Mouse (Mus musculus) midbrain, embryonic 12.5 days (tissue): ENCODE results near the gene Surf1. TPM values are rescaled to one million over a fixed set of nuclear protein-coding genes. Genes with fewer than 3 reads are reported as not detected.

Experiments
- polyA plus RNA-seq: library from polyadenylated mRNA; unstranded; fragments of >200 nt; fragmentation: Nextera tagmentation; extraction: Ambion mirVana; gene quantifications from 2 replicates; pipeline ENCODE4 v1.2.1, GENCODE M21; 2016

Surf1 gene
- polyA plus RNA-seq, 1 experiment from 2014 or later: 57.9 TPM

Other genes with a start within 250 kb of the Surf1 start
- not detected in 2 replicates for gene Lcn4, start 245.2 kb downstream of the Surf1 start, polyA plus RNA-seq
- not detected in 2 replicates for gene Abo, start 51.6 kb downstream of the Surf1 start, polyA plus RNA-seq
- gene Surf6, start 13.7 kb downstream of the Surf1 start, polyA plus RNA-seq: 29.9 and 32.1 TPM in 2 replicates
- 125 and 129 TPM in 2 replicates for gene Med22, start 5.9 kb downstream of the Surf1 start, polyA plus RNA-seq
- gene Rpl7a, start 5.8 kb downstream of the Surf1 start, polyA plus RNA-seq: 488 and 496 TPM in 2 replicates
- gene Surf2, start 163 bp downstream of the Surf1 start, polyA plus RNA-seq: 48.2 and 56.7 TPM in 2 replicates
- gene Surf4, start 17.4 kb upstream of the Surf1 start, polyA plus RNA-seq: 126 and 132 TPM in 2 replicates
- not detected in 2 replicates for gene Stkld1, start 17.5 kb upstream of the Surf1 start, polyA plus RNA-seq
- 43.0 and 46.3 TPM in 2 replicates for gene Rexo4, start 47.9 kb upstream of the Surf1 start, polyA plus RNA-seq
- not detected in 2 replicates for gene Adamts13, start 56.9 kb upstream of the Surf1 start, polyA plus RNA-seq
- gene Cacfd1, start 93.4 kb upstream of the Surf1 start, polyA plus RNA-seq: 116 and 126 TPM in 2 replicates
- gene Slc2a6, start 111.5 kb upstream of the Surf1 start, polyA plus RNA-seq: 2.9 and 3.5 TPM in 2 replicates
- gene Mymk, start 155.6 kb upstream of the Surf1 start, polyA plus RNA-seq: 0.14 TPM in 1 of 2 replicates, not detected in the other
- gene Adamtsl2, start 162.8 kb upstream of the Surf1 start, polyA plus RNA-seq: 6.7 and 7.6 TPM in 2 replicates
- gene Fam163b, start 226.0 kb upstream of the Surf1 start, polyA plus RNA-seq: 0.09 and 0.27 TPM in 2 replicates
- 0.09 and 0.15 TPM in 2 replicates for gene Dbh, start 248.7 kb upstream of the Surf1 start, polyA plus RNA-seq